Mouse (Mus musculus) stomach, embryonic 16.5 days (tissue): ENCODE results near the gene Rdh12. TPM values are rescaled to one million over a fixed set of nuclear protein-coding genes. Genes with fewer than 3 reads are reported as not detected.

ENCODE experiments used
- ATAC-seq: fragments of 200-750 bp; cut with Nextera tagmentation; 2 replicates; pipeline ENCODE4 v1.8.0; 2017; ENCODE audit warnings: moderate number of reproducible peaks, moderate TSS enrichment; ENCODE audit not compliant: insufficient read depth, low FRiP score
- H3K27ac ChIP-seq: fragments of 300-500 bp; sonication (generic); 2 replicates; pipeline ENCODE4 v1.5.1; 2014; ENCODE audit warnings: low read length
- H3K27me3 ChIP-seq: fragments of 300-500 bp; sonication (generic); 2 replicates; pipeline ENCODE4 v1.6.1; 2014; ENCODE audit warnings: low read length, control low read depth, mixed read lengths; ENCODE audit not compliant: control insufficient read depth, insufficient read depth
- H3K36me3 ChIP-seq: fragments of 300-500 bp; sonication (generic); 2 replicates; pipeline ENCODE4 v1.6.1; 2014; ENCODE audit warnings: low read length; ENCODE audit not compliant: control insufficient read depth, insufficient read depth
- H3K4me1 ChIP-seq: fragments of 300-500 bp; sonication (generic); 2 replicates; pipeline ENCODE4 v1.6.1; 2014; ENCODE audit warnings: low read length, control low read depth, mixed read lengths; ENCODE audit not compliant: control insufficient read depth, insufficient read depth
- H3K4me2 ChIP-seq: fragments of 300-500 bp; sonication (generic); 2 replicates; pipeline ENCODE4 v1.6.1; 2014; ENCODE audit warnings: low read depth, low read length, mixed read lengths
- H3K4me3 ChIP-seq: fragments of 300-500 bp; sonication (generic); replicated peaks from 2 replicates; pipeline ENCODE4 v1.5.1; 2014; ENCODE audit warnings: mild to moderate bottlenecking, low read length
- H3K9ac ChIP-seq: fragments of 300-500 bp; sonication (generic); 2 replicates; pipeline ENCODE4 v1.6.1; 2014; ENCODE audit warnings: low read length
- H3K9me3 ChIP-seq: fragments of 300-500 bp; sonication (generic); replicated peaks from 2 replicates; pipeline ENCODE4 v1.6.1; 2016; ENCODE audit warnings: low read length, control low read depth; ENCODE audit not compliant: control insufficient read depth
- WGBS: fragments of 180-500 bp; shearing (Covaris S2); extraction: QIAGEN DNeasy Blood & Tissue Kit; methylation state at CpG from one replicate; pipeline ENCODE4 v1.1.7; 2014; 5-methylcytosine and 5-hydroxymethylcytosine counted together
- polyA plus RNA-seq: library from polyadenylated mRNA; unstranded; fragments of >200 nt; fragmentation: Nextera tagmentation; extraction: Ambion mirVana; gene quantifications from 2 replicates; pipeline ENCODE4 v1.2.1, GENCODE M21; 2015

Gene Rdh12
- polyA plus RNA-seq, 1 experiment from 2014 or later, result 40.0 TPM

DNA sequence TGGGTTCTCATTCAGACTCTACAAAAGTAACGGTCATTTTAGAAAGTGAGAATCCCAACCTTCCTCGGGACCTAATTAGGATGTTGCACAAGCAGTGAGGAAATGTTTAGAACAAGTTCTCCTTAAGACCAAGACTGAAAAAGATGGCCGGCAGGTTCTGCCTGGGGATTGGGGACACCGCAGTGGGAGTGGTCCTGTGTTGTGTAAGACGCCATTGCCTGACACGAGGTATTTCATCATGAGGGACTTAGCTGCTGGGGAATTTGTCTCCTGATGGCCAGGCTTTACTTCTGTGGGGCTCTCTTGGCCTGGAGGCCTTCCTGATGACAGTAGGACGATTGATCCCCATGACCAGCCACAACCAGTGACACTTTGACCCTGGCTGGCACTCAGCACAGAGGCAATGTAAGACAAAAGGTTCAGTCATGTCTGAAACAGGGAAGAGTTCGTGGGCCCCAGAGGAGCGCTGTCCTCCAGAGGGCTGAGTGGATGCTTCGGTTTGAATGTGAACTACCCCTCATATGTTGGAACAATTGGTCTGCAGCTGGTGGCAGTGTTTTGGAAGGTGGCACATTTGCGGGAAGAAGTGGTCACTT, 26.9 kb downstream of the Rdh12 start:
- H3K4me3 ChIP-seq, result no peak overlapping the region
- no peak overlapping the region for H3K27ac ChIP-seq
- H3K9ac ChIP-seq, result no peak overlapping the region
- H3K27me3 ChIP-seq, result no peaks in the 10 kb centered on the region
- no peaks in the 10 kb centered on the region for H3K4me1 ChIP-seq
- ATAC-seq, result no peak
- H3K4me2 ChIP-seq, result no peak overlapping the region
- no peaks in the 10 kb centered on the region for H3K9me3 ChIP-seq
- peaks cover 14% of the 10 kb centered on the region; the same call in 1 of the 2 replicates for H3K36me3 ChIP-seq
- 82% methylated on average over 11 of the region's 11 CpGs for WGBS

DNA sequence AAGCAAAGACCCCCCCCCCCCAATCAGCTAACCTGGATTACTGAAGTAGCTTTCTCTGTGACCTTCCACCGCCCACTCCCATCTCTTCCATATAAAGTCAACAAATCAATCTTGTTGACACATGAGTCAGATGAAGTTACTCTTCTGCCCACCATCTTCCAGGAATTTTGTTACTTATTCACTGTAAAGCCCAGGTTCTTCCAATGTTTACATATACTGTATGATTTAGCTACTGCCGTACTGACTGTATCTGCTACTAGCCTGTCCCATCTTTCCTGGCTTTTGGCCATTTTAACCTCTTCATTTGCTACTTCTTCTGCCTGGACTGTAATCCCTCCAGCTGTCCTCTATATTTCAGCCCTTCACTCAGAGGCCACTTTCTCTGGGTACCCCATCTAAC, 33.3 kb downstream of the Rdh12 start:
- Histone ChIP-seq H3K4me2 (no peak overlapping the region), H3K4me3 (no peak overlapping the region), H3K4me1 (no peaks in the 10 kb centered on the region), H3K27ac (no peak overlapping the region), H3K36me3 (peaks cover 19% of the 10 kb centered on the region; the same call in 1 of the 2 replicates), H3K9ac (no peak overlapping the region), H3K9me3 (no peaks in the 10 kb centered on the region), H3K27me3 (no peaks in the 10 kb centered on the region)
- no peak for ATAC-seq
- WGBS, result 60% methylated on average over 2 of the region's 2 CpGs

DNA sequence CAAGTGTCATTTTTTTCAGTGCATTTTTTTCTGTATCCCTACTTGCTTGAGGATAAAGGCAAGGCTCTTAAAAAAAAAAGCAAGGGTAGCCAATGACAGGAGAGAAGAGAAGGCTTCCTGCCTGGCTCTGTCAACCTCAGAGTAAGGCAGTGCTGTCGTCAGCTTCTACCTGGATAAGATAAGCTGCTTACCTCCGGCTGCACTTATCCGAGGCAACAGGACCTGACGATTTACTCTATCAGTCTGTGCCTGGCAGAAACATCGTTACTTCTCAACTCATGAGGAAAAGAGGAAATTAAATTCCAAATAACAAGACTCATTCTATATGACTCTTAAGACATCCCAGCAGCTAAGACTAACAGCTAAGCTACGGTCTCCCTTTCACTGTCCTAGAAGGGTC, 34.2 kb downstream of the Rdh12 start:
- 84% methylated on average over 6 of the region's 6 CpGs for WGBS
- ATAC-seq, result no peak

DNA sequence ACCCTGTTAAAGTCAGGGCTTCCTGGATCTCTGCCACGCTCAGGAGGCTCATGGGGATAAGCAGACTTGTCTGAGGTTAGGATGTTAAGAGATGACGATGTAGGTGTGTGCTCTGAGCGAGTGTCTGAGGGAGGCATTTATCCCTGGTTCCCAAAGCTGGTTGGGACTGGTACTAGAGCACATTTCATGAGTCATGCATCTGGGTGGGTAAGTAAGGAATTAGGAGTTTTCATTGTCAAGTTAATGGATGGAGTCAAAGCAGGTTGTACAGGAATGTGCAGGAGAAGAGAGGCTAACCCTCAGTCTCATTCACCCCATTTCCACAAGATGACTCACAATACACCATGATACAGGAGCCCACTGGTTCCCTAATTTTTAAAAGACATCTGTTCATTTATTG, 39.4 kb downstream of the Rdh12 start:
- Histone ChIP-seq H3K4me3 (no peak overlapping the region), H3K27ac (peak overlapping the region; percentile 66; the same call in 1 of the 2 replicates), H3K27me3 (no peaks in the 10 kb centered on the region), H3K9ac (no peak overlapping the region), H3K4me1 (no peaks in the 10 kb centered on the region), H3K36me3 (peaks cover 19% of the 10 kb centered on the region), H3K9me3 (no peaks in the 10 kb centered on the region), H3K4me2 (no peak overlapping the region)
- 79% methylated on average over 3 of the region's 3 CpGs for whole genome bisulfite sequencing
- ATAC-seq, result peak; percentile 74

More for the DNA sequence above, 34.2 kb downstream of the Rdh12 start:
- H3K4me1 ChIP-seq, result no peaks in the 10 kb centered on the region
- H3K4me2 ChIP-seq, result no peak overlapping the region
- H3K9ac ChIP-seq, result no peak overlapping the region
- H3K9me3 ChIP-seq, result no peaks in the 10 kb centered on the region
- H3K4me3 ChIP-seq, result no peak overlapping the region
- H3K27ac ChIP-seq, result no peak overlapping the region
- H3K36me3 ChIP-seq, result peaks cover 16% of the 10 kb centered on the region; the same call in 1 of the 2 replicates
- no peaks in the 10 kb centered on the region for H3K27me3 ChIP-seq

DNA sequence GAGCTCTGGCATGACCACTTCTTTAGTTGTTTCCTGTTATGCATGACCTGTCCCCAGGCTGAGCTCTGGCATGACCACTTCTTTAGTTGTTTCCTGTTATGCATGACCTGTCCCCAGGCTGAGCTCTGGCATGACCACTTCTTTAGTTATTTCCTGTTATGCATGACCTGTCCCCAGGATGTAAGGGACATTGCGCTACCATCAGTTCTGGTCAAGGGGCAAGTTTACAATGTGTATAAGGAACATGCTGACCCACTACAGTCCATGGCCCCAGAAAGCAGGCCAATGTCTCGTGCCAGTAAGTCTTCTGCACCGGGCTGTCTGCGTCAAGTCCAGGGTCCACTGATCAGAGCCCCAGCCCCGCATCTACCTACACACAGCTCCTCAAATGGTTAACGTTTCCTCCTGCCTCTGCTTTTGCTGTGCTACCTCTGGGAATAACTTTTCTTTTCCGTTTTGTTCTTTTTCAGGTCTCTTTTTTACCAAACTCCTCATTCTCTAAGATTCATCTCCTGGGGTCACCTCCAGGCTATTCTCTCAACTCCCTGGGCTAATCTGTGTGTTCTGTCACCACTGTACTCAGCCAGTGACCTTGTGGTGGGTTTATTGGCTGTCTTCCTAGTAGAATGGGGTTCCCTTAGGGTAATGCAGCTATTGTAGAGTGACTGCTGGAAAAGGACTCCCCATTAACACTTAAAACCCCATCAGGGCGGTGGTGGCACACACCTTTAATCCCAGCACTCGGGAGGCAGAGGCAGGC, 44.8 kb downstream of the Rdh12 start:
- Histone ChIP-seq H3K36me3 (peaks cover 16% of the 10 kb centered on the region), H3K4me1 (no peaks in the 10 kb centered on the region), H3K4me2 (no peak overlapping the region), H3K9ac (no peak overlapping the region), H3K27me3 (no peaks in the 10 kb centered on the region), H3K27ac (no peak overlapping the region), H3K4me3 (no peak overlapping the region), H3K9me3 (no peaks in the 10 kb centered on the region)
- ATAC-seq, result no peak
- WGBS, result 91% methylated on average over 9 of the region's 9 CpGs

DNA sequence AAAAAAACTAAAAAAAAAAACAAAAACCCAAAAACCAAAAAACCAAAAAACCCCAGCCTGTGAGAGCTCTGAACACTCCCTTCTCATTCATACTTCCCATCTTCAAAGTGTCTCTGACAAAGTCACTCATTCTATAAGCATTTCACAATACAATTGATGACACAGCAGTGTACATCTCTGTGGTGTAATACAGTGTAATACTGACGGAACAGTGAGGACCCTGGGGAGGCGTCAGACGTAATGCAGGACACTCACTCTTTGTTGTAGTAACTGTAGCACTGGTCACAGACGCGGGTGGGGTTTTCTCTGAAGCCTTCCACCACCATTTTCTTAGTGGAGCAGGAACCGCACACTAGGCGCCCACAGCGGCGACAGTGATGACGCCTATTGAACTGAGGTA, 46.3 kb downstream of the Rdh12 start:
- no peak overlapping the region for H3K9ac ChIP-seq
- H3K27me3 ChIP-seq, result no peaks in the 10 kb centered on the region
- H3K4me3 ChIP-seq, result no peak overlapping the region
- no peak overlapping the region for H3K4me2 ChIP-seq
- ATAC-seq, result no peak
- no peaks in the 10 kb centered on the region for H3K4me1 ChIP-seq
- 94% methylated on average over 10 of the region's 10 CpGs for WGBS
- peaks cover 12% of the 10 kb centered on the region for H3K36me3 ChIP-seq
- H3K27ac ChIP-seq, result no peak overlapping the region
- H3K9me3 ChIP-seq, result no peaks in the 10 kb centered on the region

DNA sequence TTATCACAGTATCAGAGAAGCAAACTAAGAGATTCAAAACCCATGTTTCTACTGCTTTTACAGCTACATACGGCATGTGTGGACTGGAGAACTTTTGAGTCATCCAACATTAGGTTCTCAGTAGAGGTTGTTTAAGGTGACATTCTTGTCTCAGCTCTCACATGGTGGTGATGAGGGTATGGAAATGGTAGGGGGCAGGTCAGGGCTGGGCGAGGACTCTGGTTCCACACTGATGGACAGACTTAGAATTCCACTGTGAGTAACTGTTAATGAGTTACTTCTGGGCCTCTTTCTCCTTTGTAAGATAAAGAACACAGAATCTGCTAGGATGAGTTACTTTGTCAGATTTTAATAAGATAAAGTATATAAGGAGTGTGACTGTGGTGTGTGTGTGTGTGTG, 51.4 kb downstream of the Rdh12 start:
- H3K36me3 ChIP-seq, result no peaks in the 10 kb centered on the region; the same call in none of the 2 replicates
- ATAC-seq, result no peak
- H3K4me2 ChIP-seq, result no peak overlapping the region
- 84% methylated on average over 2 of the region's 2 CpGs for WGBS
- H3K4me1 ChIP-seq, result no peaks in the 10 kb centered on the region
- no peak overlapping the region for H3K9ac ChIP-seq
- no peak overlapping the region for H3K4me3 ChIP-seq
- no peaks in the 10 kb centered on the region for H3K27me3 ChIP-seq
- H3K9me3 ChIP-seq, result no peaks in the 10 kb centered on the region
- H3K27ac ChIP-seq, result no peak overlapping the region

DNA sequence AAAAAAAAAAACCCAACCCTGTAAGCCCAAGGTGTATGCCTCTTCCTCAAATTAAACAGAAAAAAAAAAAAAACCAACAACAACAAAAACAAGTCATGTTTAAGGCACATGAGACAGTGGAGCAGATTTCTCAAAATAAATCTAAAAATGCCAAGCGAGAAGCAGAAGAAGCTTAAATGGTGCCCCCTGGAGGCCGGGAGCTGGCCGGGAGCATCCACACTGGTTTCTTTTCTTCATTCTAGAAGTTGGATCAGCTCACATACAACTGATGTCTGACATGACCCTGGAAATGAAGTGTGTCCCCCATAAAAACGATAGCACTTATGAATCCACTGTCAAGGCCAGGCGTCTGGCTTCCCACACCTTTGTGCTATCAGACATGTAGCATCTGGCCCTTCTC, 52.3 kb downstream of the Rdh12 start:
- Histone ChIP-seq H3K27ac (no peak overlapping the region), H3K4me1 (no peaks in the 10 kb centered on the region), H3K36me3 (peaks cover under 1% of the 10 kb centered on the region), H3K9ac (no peak overlapping the region), H3K4me2 (no peak overlapping the region), H3K4me3 (no peak overlapping the region), H3K9me3 (no peaks in the 10 kb centered on the region), H3K27me3 (no peaks in the 10 kb centered on the region)
- no peak for ATAC-seq
- WGBS, result 55% methylated on average over 5 of the region's 5 CpGs
